Mouse (Mus musculus) heart, adult 2 months (tissue): ENCODE results near the gene Cdc37.

Experiments
- CTCF ChIP-seq: fragments of 200-600 bp; IDR thresholded peaks from 2 replicates; pipeline ENCODE4 v1.8.1; 2022; ENCODE audit warnings: antibody characterized with exemption, mild to moderate bottlenecking, moderate library complexity
- EP300 ChIP-seq: fragments of 200-500 bp; IDR thresholded peaks from 2 replicates; pipeline ENCODE4 v1.6.1; 2011; ENCODE audit warnings: low read depth, low read length, control low read depth; ENCODE audit not compliant: insufficient read depth
- POLR2A ChIP-seq: fragments of 200-500 bp; IDR thresholded peaks from 2 replicates; pipeline ENCODE4 v1.6.1; 2011; ENCODE audit warnings: mild to moderate bottlenecking, low read depth, low read length, control low read depth; ENCODE audit not compliant: insufficient read depth

GRCm38 (mm10) chr9:21135329-21135890 is 14.4 kb downstream of the Cdc37 start:
- TF ChIP-seq EP300 (no peak), POLR2A (no peak), CTCF (no peak)
